Mouse (Mus musculus) megakaryocyte, adult 5-6 weeks (primary cell): ENCODE measurements at regions not wholly inside any gene's neighbourhood (a gene's known extent, or its start where the extent isn't known, plus 50 kb on each side); places are given as distances from the start of the nearest gene placed in this dataset.

Source experiments
- ATAC-seq: 2 replicates; pipeline ENCODE4 v1.8.0; 2016; ENCODE audit warnings: mild to moderate bottlenecking, inconsistent platforms; ENCODE audit not compliant: poor library complexity, severe bottlenecking

DNA sequence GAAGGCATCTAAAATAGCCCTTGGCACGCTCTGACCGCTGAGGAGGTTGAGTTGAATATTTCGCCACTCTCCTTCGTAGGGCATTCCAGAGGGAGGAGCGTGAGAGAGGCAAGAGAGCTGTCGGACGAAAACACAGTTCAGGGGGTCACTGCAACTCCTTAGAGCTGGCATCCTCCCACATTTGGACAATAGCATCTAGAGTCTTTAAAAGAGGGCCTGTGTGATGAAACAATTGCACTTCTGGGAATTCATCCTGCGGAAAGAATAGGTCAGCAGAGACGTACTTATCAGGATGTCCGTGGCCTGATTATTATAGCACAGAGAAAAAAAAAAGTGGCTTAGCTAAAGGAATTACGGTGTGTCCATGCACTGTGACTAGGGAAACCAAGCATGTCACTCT is 156.8 kb downstream of the Efnb1 start:
- ATAC-seq, result no peak

DNA sequence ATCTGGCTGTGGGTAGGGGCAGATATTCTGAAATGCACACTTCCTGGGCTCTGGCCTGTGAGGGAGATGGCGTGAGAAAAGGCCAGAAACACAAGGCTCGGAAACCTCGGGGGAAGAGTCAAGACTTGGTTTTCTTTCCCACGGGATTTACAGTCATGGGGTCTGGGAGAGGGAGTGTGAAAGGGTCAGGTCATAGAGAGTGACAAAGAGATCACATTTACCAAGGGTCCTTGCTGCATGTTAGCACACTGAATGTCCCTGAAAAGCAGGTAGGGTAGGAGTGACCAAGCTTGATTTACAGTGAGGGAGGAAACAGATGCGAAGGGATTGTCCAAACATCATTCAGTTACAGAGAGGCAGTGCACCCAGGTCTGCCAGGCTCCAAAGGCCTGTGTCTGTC is 156.0 kb downstream of the Efnb1 start:
- no peak for ATAC-seq

DNA sequence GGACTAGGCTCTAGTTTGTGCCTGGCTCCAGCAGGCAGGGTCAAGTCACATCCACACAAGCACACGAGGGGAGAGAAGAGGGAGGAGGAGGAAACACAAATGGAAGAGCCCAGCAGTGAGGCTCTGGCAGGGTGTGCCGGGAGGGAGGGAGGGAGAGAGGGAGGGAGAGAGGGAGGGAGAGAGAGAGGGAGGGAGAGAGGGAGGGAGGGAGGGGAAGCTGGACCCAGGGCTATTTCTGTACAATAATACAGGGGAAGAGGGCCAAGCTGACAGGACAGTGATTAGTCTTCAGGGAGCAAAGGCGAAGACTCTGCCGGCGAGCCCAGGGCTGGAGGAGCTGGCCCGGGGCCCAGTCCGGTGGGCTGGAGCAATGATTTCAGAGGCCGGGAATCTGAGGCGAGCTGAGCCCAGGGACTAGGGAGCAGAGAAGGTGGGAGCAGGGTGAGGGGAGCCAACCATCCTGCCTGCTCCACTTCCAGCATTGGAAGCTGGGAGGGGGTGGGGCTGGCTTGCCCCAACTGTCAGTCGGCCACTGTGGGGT is 155.6 kb downstream of the Efnb1 start:
- no peak for ATAC-seq

DNA sequence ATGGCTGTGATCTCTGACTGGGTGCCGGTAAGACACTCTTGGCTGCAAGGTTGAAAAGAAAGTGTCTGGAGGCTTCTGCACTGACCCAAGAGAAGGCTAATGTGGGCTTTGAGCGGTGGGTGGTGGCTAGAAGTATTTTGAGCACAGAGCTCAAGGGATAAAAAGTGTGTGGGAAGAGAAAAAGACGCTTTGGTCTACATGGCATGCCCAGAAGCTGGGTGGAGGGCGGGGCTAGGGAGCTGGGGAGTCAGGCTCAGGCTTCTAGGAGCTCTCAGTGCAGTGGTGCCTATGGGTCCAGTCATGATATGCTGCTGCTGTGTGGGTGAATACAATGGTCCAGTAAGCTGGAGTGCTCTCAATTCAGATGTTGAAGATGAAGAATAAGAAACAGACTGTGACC is 152.1 kb downstream of the Efnb1 start:
- no peak for ATAC-seq

DNA sequence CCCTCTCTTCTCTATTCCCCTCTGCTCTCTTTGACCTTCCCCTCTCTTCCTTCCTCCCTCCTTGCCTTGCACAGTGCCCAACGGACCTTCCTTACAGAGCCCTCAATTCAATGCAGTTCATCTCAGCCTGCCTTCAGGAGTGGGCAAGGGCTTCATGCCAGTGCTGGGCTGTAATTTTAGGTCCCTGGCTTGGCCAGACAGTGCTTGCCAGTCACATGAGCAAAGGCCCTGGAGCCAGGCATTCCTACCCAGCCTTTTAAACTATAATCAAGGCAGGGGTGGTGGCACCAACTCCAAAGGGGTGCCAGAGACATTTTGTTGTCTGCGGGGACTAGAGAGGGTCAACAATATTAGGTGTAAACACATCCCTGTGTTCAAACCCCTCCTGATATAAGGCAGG is 150.9 kb downstream of the Efnb1 start:
- no peak for ATAC-seq

DNA sequence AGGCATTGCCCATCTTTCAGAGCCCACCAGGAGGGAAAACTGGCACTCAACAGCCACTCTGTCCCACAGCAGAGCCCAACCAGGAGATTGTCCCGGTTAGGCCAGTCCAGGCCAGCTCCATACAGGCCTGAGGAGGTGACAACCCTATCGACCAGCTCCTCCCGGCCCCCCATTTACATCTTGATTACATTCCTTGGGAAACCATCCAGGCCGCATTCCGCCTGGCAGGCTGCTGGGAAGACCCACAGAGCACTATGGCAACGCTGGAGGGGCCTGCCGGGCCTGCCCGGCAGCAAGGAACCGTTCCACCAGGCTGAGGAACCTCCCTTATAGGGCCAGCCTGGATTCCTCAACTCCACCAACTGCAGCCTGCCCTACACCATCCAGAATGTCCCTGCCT is 149.7 kb downstream of the Efnb1 start:
- ATAC-seq, result no peak

DNA sequence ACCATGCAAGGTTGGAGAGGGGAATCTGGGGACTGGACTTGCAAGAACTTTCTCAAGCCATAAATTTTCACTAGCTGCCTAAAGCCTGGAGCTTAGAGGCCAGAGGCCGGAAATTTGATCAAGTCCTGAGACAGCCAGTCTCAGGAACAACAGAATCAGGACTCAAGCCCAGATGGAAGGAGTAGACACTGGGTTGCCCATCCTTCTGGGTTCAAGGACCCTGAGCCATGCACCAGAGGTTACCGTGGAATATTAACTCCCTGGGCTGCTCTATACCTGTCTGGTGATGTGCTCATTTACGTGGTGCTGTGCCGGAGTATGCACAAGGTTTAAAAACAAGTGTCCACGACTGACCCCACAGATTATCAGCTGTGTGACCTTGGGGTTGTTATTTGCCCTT is 145.1 kb downstream of the Efnb1 start:
- no peak for ATAC-seq

DNA sequence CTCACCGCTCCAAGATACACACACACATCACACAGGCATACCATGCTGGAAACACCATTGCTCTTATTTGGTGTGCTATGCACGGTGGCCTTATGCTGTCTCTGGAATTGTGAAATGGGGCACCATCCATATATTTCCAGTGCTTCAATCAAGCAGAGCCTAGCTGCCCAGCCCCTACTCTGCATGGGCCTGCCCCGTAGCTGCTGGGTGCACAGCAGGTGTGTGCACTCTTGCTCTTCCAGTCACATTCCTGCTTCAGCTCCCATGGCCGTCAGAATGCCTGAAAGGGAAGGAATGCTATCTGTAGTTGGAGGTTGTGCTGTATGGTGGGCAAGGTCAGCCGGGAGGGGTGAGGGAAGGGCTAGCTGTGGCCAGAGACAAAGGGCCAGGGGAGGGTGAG is 144.6 kb downstream of the Efnb1 start:
- ATAC-seq, result no peak

DNA sequence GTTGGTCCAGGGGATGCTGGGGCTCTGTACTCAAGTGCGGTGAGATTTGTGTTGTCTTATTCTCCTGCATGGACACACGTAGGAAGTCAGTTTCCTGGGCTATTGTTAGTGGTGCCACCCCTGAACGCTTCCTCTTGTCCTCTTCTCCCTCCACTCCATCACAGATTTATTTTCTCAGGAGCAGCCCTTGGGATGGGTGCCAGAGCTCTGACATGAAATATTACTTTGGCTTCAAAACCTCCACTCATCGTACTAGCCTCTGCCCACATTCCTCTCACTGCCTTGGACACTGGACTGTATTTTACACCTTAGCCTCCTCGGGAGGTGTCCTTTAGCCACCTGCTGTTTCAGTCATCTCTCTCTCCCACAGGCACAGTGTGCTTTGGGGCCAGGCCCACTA is 139.6 kb downstream of the Efnb1 start:
- no peak for ATAC-seq

DNA sequence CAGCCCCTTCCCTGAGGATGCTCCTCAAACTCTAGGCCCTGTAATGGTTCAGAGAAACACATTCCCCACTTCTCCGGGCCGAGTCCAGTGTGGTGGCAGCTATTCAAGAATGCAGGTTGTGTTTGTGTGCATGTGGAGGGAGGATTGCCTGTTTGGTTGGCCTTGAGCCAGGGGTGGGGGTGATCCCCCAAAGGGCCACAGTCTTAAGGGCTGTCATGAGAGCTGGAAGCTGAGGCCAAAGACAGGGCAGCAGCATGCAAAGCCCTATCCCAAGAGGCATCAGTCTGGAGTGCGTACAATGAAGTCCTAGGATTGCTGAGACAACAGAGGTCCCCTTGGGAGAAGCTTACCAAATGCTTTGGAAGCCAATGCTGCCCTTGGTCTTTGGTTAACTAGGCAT is 136.0 kb downstream of the Efnb1 start:
- ATAC-seq, result no peak

DNA sequence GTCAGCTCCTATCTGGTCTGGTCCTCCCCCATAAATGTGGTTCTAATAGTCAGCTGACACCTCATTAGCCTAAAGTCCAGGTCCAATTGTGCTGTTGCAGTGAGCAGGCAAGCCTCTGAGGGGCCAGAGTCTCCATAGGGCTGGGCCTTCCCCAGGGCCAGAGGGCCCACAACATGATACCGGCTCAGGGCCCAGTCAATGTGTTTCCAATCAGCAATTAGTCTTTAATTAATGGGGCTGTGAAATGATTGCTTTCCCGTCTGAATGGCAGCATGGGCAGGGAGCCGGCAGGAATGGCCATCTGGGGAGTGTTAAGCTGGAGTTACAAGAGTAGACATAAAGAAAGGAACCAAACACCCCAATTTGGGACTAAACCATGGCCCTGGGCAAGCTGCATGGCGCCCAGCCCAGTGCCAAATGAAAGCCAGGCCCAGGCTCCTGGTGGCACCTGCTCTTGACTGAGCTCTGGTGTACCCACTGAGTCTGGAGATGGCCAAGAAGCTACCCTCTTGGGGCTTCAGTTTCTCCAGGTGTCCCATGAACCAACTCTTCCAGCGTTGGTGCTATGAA is 113.2 kb downstream of the Efnb1 start:
- ATAC-seq, result no peak

DNA sequence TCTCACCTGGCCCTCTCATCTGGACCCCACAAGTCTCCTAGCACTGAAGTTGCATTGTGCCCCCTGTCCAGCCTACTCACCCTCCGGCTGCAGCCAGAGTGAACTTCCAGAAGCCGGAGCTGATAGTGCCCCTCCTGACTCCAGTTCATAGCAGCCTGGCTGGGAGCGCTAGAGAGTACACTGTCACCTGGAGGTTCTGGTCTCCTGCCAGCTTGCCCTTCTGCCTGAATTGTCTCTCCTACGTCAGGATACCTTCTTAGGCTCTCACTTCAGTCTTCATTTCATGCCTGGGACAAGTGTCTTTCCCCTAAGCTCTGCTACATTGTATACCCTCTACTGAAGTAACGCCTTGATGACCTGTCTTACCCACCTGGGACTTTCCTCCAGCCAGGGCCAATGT is 112.3 kb downstream of the Efnb1 start:
- ATAC-seq, result no peak

DNA sequence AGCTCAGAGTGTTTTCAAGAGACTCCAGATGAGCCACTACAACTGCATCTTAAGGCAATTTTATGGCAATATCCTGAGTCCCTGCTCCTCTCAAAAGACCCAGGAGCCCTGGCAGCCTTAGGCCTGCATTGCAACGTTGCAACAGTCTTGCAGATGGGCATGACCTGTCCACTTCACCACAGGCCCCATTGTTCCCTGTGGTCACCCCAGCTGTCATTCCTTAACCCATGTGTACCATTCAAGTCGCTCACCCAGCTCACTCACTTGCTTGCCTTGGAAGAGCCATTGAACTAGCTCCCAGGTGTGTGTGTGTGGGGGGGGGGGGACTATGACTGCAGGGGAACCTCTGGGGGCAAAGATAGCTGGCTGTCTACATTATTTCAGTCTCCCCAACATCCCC is 110.8 kb downstream of the Efnb1 start:
- no peak for ATAC-seq

DNA sequence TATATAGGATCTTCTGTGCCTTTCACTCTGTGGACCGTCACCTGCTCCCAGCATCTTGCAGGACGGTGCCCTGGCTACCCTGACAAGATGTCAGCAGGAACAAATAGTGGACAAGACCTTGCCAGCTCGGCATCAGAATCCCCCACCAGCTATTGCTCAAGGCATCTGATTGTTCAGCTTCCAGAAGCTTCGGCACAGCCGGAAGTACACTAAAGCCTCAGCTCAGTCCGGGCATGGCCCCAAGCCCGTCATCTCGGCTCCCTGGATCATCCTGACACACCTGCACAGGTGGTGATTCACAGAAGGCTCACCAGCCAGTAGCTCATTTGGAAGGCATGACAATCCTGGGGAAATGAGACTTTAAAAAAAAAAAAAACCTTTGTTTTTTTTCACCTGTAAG is 110.1 kb downstream of the Efnb1 start:
- no peak for ATAC-seq

DNA sequence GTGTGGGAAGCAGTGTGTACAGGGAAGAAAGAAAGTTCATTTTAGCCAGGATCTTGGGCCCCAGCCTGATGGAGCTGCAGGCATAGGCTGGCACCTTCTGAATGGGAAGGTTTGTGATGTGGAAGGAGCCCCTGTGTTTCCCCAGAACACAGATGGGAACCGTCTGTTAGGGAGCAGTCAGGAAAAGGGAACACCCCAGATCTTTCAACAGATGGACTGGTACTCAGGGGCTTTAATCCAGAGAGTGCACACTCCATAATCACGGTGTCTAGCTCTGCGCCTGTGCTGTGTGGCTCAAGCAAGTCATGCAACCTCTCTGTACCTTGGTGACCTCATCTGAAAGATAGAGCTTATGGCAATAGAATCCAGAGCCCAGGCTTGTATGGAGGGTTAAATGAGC is 109.6 kb downstream of the Efnb1 start:
- no peak for ATAC-seq

DNA sequence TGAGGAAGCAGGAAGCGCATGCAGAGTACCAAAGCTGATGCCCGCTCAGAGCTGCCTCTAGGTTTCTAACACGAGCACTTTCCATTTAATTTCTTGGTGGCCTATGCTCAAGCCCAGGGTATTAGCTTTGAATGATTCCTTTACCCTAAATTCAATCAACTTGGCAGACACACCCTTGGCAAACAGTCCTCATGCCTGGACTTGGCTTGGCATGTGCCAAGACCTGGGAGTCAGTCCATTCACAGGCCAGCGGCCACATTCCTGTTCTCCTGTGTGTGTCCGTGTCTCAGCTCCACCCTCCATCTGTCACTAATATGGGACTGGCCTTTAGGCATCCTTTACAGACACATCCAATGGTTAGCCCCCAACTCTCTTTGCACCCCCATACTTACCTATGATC is 107.3 kb downstream of the Efnb1 start:
- no peak for ATAC-seq

DNA sequence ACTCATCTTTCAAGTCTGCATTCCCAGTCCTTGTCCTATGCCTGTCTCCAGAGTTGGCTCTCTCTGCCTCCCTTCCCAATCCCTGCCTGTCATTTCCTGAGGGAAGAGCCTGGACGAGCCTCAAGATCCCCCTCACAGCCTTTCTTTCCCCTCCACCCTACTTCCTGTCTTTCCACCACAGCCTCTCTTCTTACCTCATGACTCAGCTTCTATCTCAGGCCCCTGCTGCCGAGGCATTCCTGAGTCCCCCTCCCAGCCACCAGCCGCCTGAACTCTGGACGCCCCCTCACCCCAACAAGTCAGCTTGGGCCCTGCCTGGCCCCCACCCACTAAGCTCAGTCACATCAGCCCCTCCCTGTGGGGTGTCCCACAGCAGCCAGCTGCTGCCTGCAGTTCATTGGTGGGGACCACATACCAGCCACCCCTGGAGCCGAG is 105.8 kb downstream of the Efnb1 start:
- ATAC-seq, result no peak

DNA sequence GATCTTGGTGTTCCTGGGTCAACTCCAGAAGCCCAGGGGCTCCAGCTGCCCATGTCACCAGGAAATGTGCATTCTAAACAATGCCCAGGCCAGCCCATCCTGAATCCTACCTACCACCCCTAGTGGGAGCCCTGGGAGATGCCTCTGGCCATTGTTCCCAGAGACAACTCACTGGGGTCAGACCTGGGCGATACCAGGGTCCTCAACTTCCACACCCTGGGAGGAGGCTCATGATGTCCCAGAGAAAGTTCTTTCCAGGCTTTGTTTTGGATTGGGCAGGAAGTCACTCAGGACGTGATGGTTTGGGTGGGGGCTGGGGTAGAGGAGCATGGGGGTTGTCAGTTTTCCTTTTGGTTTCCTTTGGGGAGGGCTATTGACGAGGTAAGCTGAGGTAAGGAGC is 97.1 kb downstream of the Efnb1 start:
- ATAC-seq, result no peak

DNA sequence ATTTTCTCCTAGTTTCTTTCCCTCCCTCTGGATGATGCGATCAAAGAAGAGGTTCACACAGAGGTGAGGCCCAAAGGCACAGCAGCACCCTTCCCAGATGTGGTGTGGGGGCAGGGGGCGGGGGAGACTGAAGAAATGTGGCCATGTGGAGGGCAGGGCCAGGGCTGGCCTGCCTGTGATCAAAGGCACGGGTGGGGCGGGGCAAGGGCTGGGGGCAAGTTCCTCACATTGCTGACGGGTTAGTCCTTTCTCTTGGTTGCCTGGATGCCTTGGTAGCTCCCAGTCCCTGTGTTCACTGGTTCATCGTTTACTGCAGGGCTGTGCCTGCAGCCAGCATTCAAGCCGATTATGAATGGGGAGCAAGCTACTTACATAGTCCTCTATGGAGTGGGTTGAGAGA is 96.4 kb downstream of the Efnb1 start:
- ATAC-seq, result no peak

DNA sequence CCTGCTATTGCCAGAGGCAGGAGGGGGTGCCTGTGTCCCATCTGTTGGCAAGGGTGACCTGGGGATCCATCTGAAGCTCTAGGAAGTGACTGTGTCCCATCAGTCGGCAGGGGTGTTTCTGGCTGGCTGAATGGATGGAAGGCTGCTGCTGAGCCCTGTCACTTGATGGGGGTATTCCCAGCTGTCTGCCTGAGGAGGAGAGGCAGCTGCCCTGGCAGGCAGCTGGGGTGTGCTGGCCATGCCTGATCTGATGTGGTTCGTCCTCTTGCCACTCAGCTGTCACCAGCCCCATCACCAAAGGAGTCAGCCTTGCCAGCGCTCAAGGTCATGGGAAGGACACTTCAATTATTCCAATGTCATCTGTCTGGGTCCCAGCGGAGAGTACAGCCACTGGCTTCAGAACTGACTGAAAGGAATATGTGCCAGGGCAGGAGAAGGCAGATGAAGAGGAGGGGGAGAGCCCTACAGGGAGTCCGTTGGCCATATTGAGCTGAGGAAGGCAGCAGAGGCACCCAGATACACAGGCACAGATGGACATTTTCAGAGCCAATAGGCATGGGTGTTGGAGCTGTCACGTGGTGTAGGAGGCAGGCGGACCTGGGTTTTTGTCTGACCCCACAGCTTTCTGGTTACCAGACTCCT is 89.3 kb downstream of the Efnb1 start:
- no peak for ATAC-seq

DNA sequence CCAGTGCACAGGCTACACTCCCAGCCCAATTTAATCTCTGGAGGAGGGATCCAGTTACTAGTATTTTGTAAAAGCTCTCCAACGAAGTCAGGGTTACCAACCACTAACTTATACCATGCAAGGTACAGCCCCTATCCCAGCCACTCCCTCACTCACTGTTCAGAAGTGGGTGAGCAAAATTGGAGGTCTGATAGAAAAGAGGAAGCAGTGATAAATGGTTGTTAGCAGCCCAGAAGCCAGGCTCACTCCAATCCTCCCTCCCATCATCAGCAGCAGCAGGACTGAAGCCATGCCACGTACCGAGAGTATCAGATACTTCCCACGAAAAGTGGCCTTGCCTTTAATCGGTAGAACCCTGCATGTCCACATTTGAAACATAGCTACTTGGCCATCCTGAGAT is 86.1 kb downstream of the Efnb1 start:
- no peak for ATAC-seq

DNA sequence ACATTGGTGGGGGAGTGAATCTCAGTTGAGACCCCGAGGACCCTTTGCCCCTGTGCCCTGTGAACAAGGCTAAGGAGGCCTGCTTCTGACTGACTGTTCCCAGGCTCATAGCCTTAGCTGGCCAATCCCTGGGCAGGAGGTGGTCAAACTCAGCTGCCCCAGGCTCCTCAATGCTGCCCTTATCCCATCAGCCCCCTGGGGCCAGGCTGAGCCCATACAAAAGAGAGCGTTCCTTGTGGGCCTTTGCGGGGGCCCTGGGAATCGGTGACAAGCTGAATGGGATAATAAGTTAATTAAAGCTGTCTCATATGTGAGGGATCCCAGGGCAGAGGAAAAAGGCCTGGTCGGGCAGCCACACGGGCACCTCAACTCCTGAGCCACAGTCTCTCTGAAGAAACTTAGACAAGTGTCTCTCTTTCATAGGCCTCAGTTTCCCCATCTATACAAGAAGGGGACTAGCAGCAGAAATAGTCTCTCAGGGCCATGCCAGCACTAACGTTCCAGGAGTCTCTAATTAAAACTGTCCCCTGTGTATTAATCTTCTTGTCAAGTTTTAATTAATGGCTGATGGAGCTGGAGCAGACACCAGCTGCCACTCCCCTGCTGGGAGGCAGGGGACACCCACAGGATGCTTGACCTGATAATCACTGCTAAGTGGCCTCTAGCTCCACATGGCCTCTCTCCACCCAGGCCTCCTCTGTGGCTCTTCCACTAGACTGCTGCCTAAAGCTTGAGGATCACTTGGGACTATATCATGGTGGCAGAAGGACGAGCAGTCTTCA is 84.9 kb downstream of the Efnb1 start:
- no peak for ATAC-seq
